Mouse (Mus musculus): ENCODE data around the gene Clec12a. TPM values are rescaled to one million over a fixed set of nuclear protein-coding genes. Genes with fewer than 3 reads are reported as not detected.

The Clec12a gene
- polyA plus RNA-seq, 1 experiment, result not detected

GRCm38 (mm10) chr6:129396997-129397396 lies 54.5 kb downstream of the Clec12a start, which contains the start of gene Clec1b:
Gene Clec1b, plus strand, starts transcription at chr6:129397297.
- Histone ChIP-seq H3K27ac (ENCODE audit: insufficient read depth, low read length) (no peak within 1 kb of the TSS), H3K4me3 (ENCODE audit: low read depth, low read length) (no peak within 1 kb of the TSS), H3K9me3 (replicated peaks; ENCODE audit: control insufficient read depth, insufficient read depth, low read length, poor library complexity, severe bottlenecking) (no peaks in the 10 kb centered on the region), H3K4me1 (ENCODE audit: control insufficient read depth, insufficient read depth, low read length) (no peaks in the 10 kb centered on the region), H3K36me3 (ENCODE audit: control insufficient read depth, insufficient read depth, low read length, poor library complexity, severe bottlenecking) (no peaks in the 10 kb centered on the region), H3K27me3 (ENCODE audit: control insufficient read depth, insufficient read depth, low read length, poor library complexity, severe bottlenecking) (no peaks in the 10 kb centered on the region), H3K9ac (ENCODE audit: low read depth, poor library complexity, severe bottlenecking) (no peak within 1 kb of the TSS)
- TF ChIP-seq CTCF (IDR thresholded peaks at IDR 0.05; ENCODE audit: low read depth, low read length), result no peak
- TF ChIP-seq EP300 (IDR thresholded peaks at IDR 0.05; ENCODE audit: insufficient read depth, low read depth, low read length), result no peak
- no peak for TF ChIP-seq POLR2A (IDR thresholded peaks at IDR 0.05; ENCODE audit: insufficient read depth, low read length)

DNA sequence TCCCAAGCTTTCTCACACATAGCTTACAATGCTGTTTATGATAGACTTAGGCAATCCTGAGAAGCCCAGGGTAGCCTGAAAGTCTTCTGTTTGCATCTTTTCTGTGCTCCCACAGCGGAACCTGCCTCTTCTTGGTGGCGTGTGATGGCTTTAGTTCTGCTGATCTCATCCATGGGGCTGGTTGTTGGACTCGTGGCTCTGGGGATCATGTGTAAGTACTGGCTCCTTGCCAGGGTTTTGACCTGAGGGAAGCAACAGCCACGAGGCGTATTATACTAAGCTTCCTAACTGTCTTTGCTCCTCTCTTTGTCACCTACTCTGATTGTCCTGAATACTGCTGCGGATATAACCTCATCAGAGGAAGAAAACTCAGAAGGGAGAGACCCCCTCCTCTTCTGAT lies 57.5 kb downstream of the Clec12a start:
- Histone ChIP-seq H3K27me3 (ENCODE audit: control insufficient read depth, insufficient read depth, low read length, poor library complexity, severe bottlenecking) (no peaks in the 10 kb centered on the region), H3K9ac (ENCODE audit: low read depth, poor library complexity, severe bottlenecking) (no peak overlapping the region), H3K9me3 (replicated peaks; ENCODE audit: control insufficient read depth, insufficient read depth, low read length, poor library complexity, severe bottlenecking) (no peaks in the 10 kb centered on the region), H3K4me3 (ENCODE audit: low read depth, low read length) (no peak overlapping the region), H3K4me1 (ENCODE audit: control insufficient read depth, insufficient read depth, low read length) (no peaks in the 10 kb centered on the region), H3K36me3 (ENCODE audit: control insufficient read depth, insufficient read depth, low read length, poor library complexity, severe bottlenecking) (no peaks in the 10 kb centered on the region), H3K27ac (ENCODE audit: insufficient read depth, low read length) (no peak overlapping the region)
- TF ChIP-seq POLR2A (IDR thresholded peaks at IDR 0.05; ENCODE audit: insufficient read depth, low read length) (no peak), EP300 (IDR thresholded peaks at IDR 0.05; ENCODE audit: insufficient read depth, low read depth, low read length) (no peak), CTCF (IDR thresholded peaks at IDR 0.05; ENCODE audit: low read depth, low read length) (no peak)

- TF ChIP-seq CTCF (IDR thresholded peaks at IDR 0.05; ENCODE audit: low read depth, low read length) (no peak), EP300 (IDR thresholded peaks at IDR 0.05; ENCODE audit: insufficient read depth, low read depth, low read length) (no peak), POLR2A (IDR thresholded peaks at IDR 0.05; ENCODE audit: insufficient read depth, low read length) (no peak)
- no peaks in the 10 kb centered on the region for H3K36me3 ChIP-seq (ENCODE audit: control insufficient read depth, insufficient read depth, low read length, poor library complexity, severe bottlenecking)
- H3K27ac ChIP-seq (ENCODE audit: insufficient read depth, low read length), result no peak overlapping the region
- no peak overlapping the region for H3K9ac ChIP-seq (ENCODE audit: low read depth, poor library complexity, severe bottlenecking)
- H3K4me3 ChIP-seq (ENCODE audit: low read depth, low read length), result no peak overlapping the region
- no peaks in the 10 kb centered on the region for H3K4me1 ChIP-seq (ENCODE audit: control insufficient read depth, insufficient read depth, low read length)
- no peaks in the 10 kb centered on the region for H3K27me3 ChIP-seq (ENCODE audit: control insufficient read depth, insufficient read depth, low read length, poor library complexity, severe bottlenecking)
- no peaks in the 10 kb centered on the region for H3K9me3 ChIP-seq (replicated peaks; ENCODE audit: control insufficient read depth, insufficient read depth, low read length, poor library complexity, severe bottlenecking)
These were observed 59.9 kb downstream of the Clec12a start for GRCm38 (mm10) chr6:129402404-129402803.

GRCm38 (mm10) chr6:129403391-129403790 lies 60.9 kb downstream of the Clec12a start:
- TF ChIP-seq EP300 (IDR thresholded peaks at IDR 0.05; ENCODE audit: insufficient read depth, low read depth, low read length), result no peak
- no peak for TF ChIP-seq CTCF (IDR thresholded peaks at IDR 0.05; ENCODE audit: low read depth, low read length)
- no peak for TF ChIP-seq POLR2A (IDR thresholded peaks at IDR 0.05; ENCODE audit: insufficient read depth, low read length)
- Histone ChIP-seq H3K27me3 (ENCODE audit: control insufficient read depth, insufficient read depth, low read length, poor library complexity, severe bottlenecking) (no peaks in the 10 kb centered on the region), H3K4me3 (ENCODE audit: low read depth, low read length) (no peak overlapping the region)

DNA sequence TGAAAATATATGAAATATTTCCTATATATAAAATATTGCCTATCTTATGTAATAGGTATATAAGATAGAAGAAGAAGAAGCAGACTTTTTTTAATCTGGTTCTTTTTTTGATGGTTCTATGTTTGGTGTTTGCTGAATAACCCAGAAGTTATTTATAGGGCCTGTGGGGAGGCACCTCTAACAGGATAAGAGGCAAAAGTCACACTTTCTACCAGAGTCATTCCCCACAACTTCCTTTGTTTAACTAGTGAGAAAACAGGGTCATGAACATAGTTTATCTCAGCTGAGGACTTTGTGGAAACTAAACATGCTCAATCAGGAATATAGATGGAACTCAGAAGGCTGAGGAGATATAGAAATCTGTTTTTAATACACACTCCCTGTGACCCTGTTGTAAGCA lies 63.5 kb downstream of the Clec12a start:
- H3K27me3 ChIP-seq (ENCODE audit: control insufficient read depth, insufficient read depth, low read length, poor library complexity, severe bottlenecking), result no peaks in the 10 kb centered on the region
- H3K9ac ChIP-seq (ENCODE audit: low read depth, poor library complexity, severe bottlenecking), result no peak overlapping the region
- no peaks in the 10 kb centered on the region for H3K9me3 ChIP-seq (replicated peaks; ENCODE audit: control insufficient read depth, insufficient read depth, low read length, poor library complexity, severe bottlenecking)
- H3K27ac ChIP-seq (ENCODE audit: insufficient read depth, low read length), result no peak overlapping the region
- H3K4me3 ChIP-seq (ENCODE audit: low read depth, low read length), result no peak overlapping the region
- no peaks in the 10 kb centered on the region for H3K4me1 ChIP-seq (ENCODE audit: control insufficient read depth, insufficient read depth, low read length)
- H3K36me3 ChIP-seq (ENCODE audit: control insufficient read depth, insufficient read depth, low read length, poor library complexity, severe bottlenecking), result no peaks in the 10 kb centered on the region
- TF ChIP-seq EP300 (IDR thresholded peaks at IDR 0.05; ENCODE audit: insufficient read depth, low read depth, low read length), result no peak
- TF ChIP-seq POLR2A (IDR thresholded peaks at IDR 0.05; ENCODE audit: insufficient read depth, low read length), result no peak
- no peak for TF ChIP-seq CTCF (IDR thresholded peaks at IDR 0.05; ENCODE audit: low read depth, low read length)

More at GRCm38 (mm10) chr6:129403391-129403790, 60.9 kb downstream of the Clec12a start:
- H3K9me3 ChIP-seq (replicated peaks; ENCODE audit: control insufficient read depth, insufficient read depth, low read length, poor library complexity, severe bottlenecking), result no peaks in the 10 kb centered on the region
- H3K4me1 ChIP-seq (ENCODE audit: control insufficient read depth, insufficient read depth, low read length), result no peaks in the 10 kb centered on the region
- no peak overlapping the region for H3K27ac ChIP-seq (ENCODE audit: insufficient read depth, low read length)
- H3K36me3 ChIP-seq (ENCODE audit: control insufficient read depth, insufficient read depth, low read length, poor library complexity, severe bottlenecking), result no peaks in the 10 kb centered on the region
- H3K9ac ChIP-seq (ENCODE audit: low read depth, poor library complexity, severe bottlenecking), result no peak overlapping the region

- Histone ChIP-seq H3K27ac (ENCODE audit: insufficient read depth, low read length) (no peak overlapping the region), H3K27me3 (ENCODE audit: control insufficient read depth, insufficient read depth, low read length, poor library complexity, severe bottlenecking) (no peaks in the 10 kb centered on the region), H3K4me1 (ENCODE audit: control insufficient read depth, insufficient read depth, low read length) (no peaks in the 10 kb centered on the region), H3K9ac (ENCODE audit: low read depth, poor library complexity, severe bottlenecking) (no peak overlapping the region), H3K9me3 (replicated peaks; ENCODE audit: control insufficient read depth, insufficient read depth, low read length, poor library complexity, severe bottlenecking) (no peaks in the 10 kb centered on the region), H3K36me3 (ENCODE audit: control insufficient read depth, insufficient read depth, low read length, poor library complexity, severe bottlenecking) (no peaks in the 10 kb centered on the region), H3K4me3 (ENCODE audit: low read depth, low read length) (no peak overlapping the region)
- TF ChIP-seq EP300 (IDR thresholded peaks at IDR 0.05; ENCODE audit: insufficient read depth, low read depth, low read length) (no peak), CTCF (IDR thresholded peaks at IDR 0.05; ENCODE audit: low read depth, low read length) (no peak), POLR2A (IDR thresholded peaks at IDR 0.05; ENCODE audit: insufficient read depth, low read length) (no peak)
These were observed 64.8 kb downstream of the Clec12a start for GRCm38 (mm10) chr6:129407324-129407723.
